Mouse (Mus musculus) heart, embryonic 14.5 days (tissue): ENCODE measurements around the gene Rhbdd1. TPM values are rescaled to one million over a fixed set of nuclear protein-coding genes. Genes with fewer than 3 reads are reported as not detected.
A peak's percentile ranks its signal among the peaks of the same experiment; 100 is the strongest.

ENCODE experiments used
- ATAC-seq: fragments of 200-750 bp; cut with Nextera tagmentation; 2 replicates; pipeline ENCODE4 v1.8.0; 2017; ENCODE audit warnings: low read depth, moderate TSS enrichment; ENCODE audit not compliant: insufficient number of reproducible peaks, insufficient read depth, low FRiP score
- H3K27ac ChIP-seq, 2 experiments: fragments of 200-500 bp in 1 of 2; fragments of 300-500 bp in 1 of 2; sonication (generic) in 1 of 2; replicated peaks in 1 of 2; 2 replicates each; pipeline ENCODE4 v1.5.1; 2012 to 2014; ENCODE audit warnings: low read depth in 2 of 2, low read length in 2 of 2, control low read depth in 1 of 2, mild to moderate bottlenecking in 1 of 2, mixed read lengths in 1 of 2; ENCODE audit not compliant: control insufficient read depth in 1 of 2, insufficient read depth in 1 of 2
- H3K27me3 ChIP-seq: fragments of 300-500 bp; sonication (generic); 2 replicates; pipeline ENCODE4 v1.6.1; 2014; ENCODE audit warnings: mild to moderate bottlenecking, low read length, control low read depth; ENCODE audit not compliant: control insufficient read depth, insufficient read depth
- H3K36me3 ChIP-seq: fragments of 300-500 bp; sonication (generic); 2 replicates; pipeline ENCODE4 v1.6.1; 2014; ENCODE audit warnings: mild to moderate bottlenecking, control low read depth, low read length, mixed read lengths; ENCODE audit not compliant: control insufficient read depth, insufficient read depth
- H3K4me1 ChIP-seq, 2 experiments: fragments of 200-500 bp in 1 of 2; fragments of 300-500 bp in 1 of 2; sonication (generic) in 1 of 2; 2 replicates each; pipeline ENCODE4 v1.6.1; 2012 to 2014; ENCODE audit warnings: low read length in 2 of 2, control low read depth in 1 of 2, mixed read lengths in 1 of 2; ENCODE audit not compliant: control insufficient read depth in 2 of 2, insufficient read depth in 2 of 2
- H3K4me2 ChIP-seq: fragments of 300-500 bp; sonication (generic); 2 replicates; pipeline ENCODE4 v1.6.1; 2014; ENCODE audit warnings: mild to moderate bottlenecking, low read length
- H3K4me3 ChIP-seq, 2 experiments: fragments of 200-500 bp in 1 of 2; fragments of 300-500 bp in 1 of 2; sonication (generic) in 1 of 2; 2 replicates each; pipeline ENCODE4 v1.5.1; 2012 to 2014; ENCODE audit warnings: low read length in 2 of 2, mild to moderate bottlenecking in 2 of 2, control low read depth in 1 of 2, low read depth in 1 of 2, moderate library complexity in 1 of 2; ENCODE audit not compliant: control insufficient read depth in 1 of 2, insufficient read depth in 1 of 2
- H3K9ac ChIP-seq: fragments of 300-500 bp; sonication (generic); 2 replicates; pipeline ENCODE4 v1.6.1; 2014; ENCODE audit warnings: mild to moderate bottlenecking, low read length
- H3K9me3 ChIP-seq: fragments of 300-500 bp; sonication (generic); 2 replicates; pipeline ENCODE4 v1.6.1; 2016; ENCODE audit warnings: low read length, control low read depth; ENCODE audit not compliant: control insufficient read depth
- whole genome bisulfite sequencing: fragments of 180-500 bp; shearing (Covaris S2); extraction: QIAGEN DNeasy Blood & Tissue Kit; methylation state at CpG from one replicate; pipeline ENCODE4 v1.1.7; 2014; 5-methylcytosine and 5-hydroxymethylcytosine counted together
- polyA plus RNA-seq: library from polyadenylated mRNA; unstranded; fragments of >200 nt; fragmentation: Nextera tagmentation; extraction: Ambion mirVana; gene quantifications from 2 replicates; pipeline ENCODE4 v1.2.1, GENCODE M21; 2014

The Rhbdd1 gene
- polyA plus RNA-seq, 1 experiment from 2014 or later: 7.0 TPM

- Histone ChIP-seq H3K4me3 (peak overlapping the region; percentile 56 to 78), H3K9me3 (no peaks in the 10 kb centered on the region), H3K36me3 (peaks cover 18% of the 10 kb centered on the region), H3K4me2 (peak overlapping the region; percentile 73), H3K9ac (peak overlapping the region; percentile 96), H3K4me1 (peaks cover 16 to 31% of the 10 kb centered on the region in 2 experiments; a peak in 3 of 4 replicates), H3K27ac (peak overlapping the region; percentile 68 to 98), H3K27me3 (peaks cover 18% of the 10 kb centered on the region; the same call in 1 of the 2 replicates)
- ATAC-seq: peak; percentile 19
- 2% methylated on average over 20 of the region's 23 CpGs for WGBS
Measured at GRCm38 (mm10) chr1:82291930-82292712, 24.1 kb upstream of the Rhbdd1 start.

GRCm38 (mm10) chr1:82292771-82293170 is 23.5 kb upstream of the Rhbdd1 start:
- peak overlapping the region; percentile 96 for H3K9ac ChIP-seq
- H3K27ac ChIP-seq: peak overlapping the region; percentile 68 to 98
- under 1% methylated on average over 13 of the region's 13 CpGs for WGBS
- H3K4me1 ChIP-seq: peaks cover 12 to 27% of the 10 kb centered on the region in 2 experiments; a peak in 3 of 4 replicates
- peak overlapping the region; percentile 73 for H3K4me2 ChIP-seq
- H3K27me3 ChIP-seq: peaks cover 18% of the 10 kb centered on the region; the same call in 1 of the 2 replicates
- H3K4me3 ChIP-seq: peak overlapping the region; percentile 56 to 78
- H3K36me3 ChIP-seq: peaks cover 12% of the 10 kb centered on the region
- peak; percentile 20; the same call in 1 of the 2 replicates for ATAC-seq
- H3K9me3 ChIP-seq: no peaks in the 10 kb centered on the region

GRCm38 (mm10) chr1:82294102-82294501 is 22.1 kb upstream of the Rhbdd1 start:
- H3K9me3 ChIP-seq: no peaks in the 10 kb centered on the region
- no peak overlapping the region for H3K4me2 ChIP-seq
- no peak overlapping the region for H3K9ac ChIP-seq
- H3K27ac ChIP-seq: no peak overlapping the region
- 14% methylated on average over 6 of the region's 6 CpGs for WGBS
- peaks cover 2 to 14% of the 10 kb centered on the region in 2 experiments; a peak in 3 of 4 replicates for H3K4me1 ChIP-seq
- no peaks in the 10 kb centered on the region; the same call in 1 of the 2 replicates for H3K36me3 ChIP-seq
- ATAC-seq: no peak
- no peak overlapping the region for H3K4me3 ChIP-seq
- peaks cover 11% of the 10 kb centered on the region; the same call in 1 of the 2 replicates for H3K27me3 ChIP-seq

- Histone ChIP-seq H3K36me3 (no peaks in the 10 kb centered on the region), H3K27ac (no peak overlapping the region), H3K4me2 (no peak overlapping the region), H3K4me1 (no peaks in the 10 kb centered on the region), H3K4me3 (no peak overlapping the region), H3K27me3 (peaks cover 9% of the 10 kb centered on the region; the same call in 1 of the 2 replicates), H3K9me3 (no peaks in the 10 kb centered on the region), H3K9ac (no peak overlapping the region)
- no peak for ATAC-seq
- WGBS: 7% methylated on average over 1 of the region's 1 CpGs
Measured at GRCm38 (mm10) chr1:82298586-82298985, 17.7 kb upstream of the Rhbdd1 start.

- Histone ChIP-seq H3K27ac (no peak overlapping the region), H3K36me3 (no peaks in the 10 kb centered on the region), H3K4me3 (no peak overlapping the region), H3K4me2 (no peak overlapping the region), H3K27me3 (peaks cover 6% of the 10 kb centered on the region; the same call in 1 of the 2 replicates), H3K9me3 (no peaks in the 10 kb centered on the region), H3K9ac (no peak overlapping the region), H3K4me1 (no peaks in the 10 kb centered on the region)
- 63% methylated on average over 3 of the region's 3 CpGs for WGBS
- no peak for ATAC-seq
Measured at GRCm38 (mm10) chr1:82304483-82304882, 11.8 kb upstream of the Rhbdd1 start.

GRCm38 (mm10) chr1:82316746-82317126 is 484 bp downstream of the Rhbdd1 start:
- peak; percentile 45; the same call in 1 of the 2 replicates for ATAC-seq

GRCm38 (mm10) chr1:82320456-82320855 is 4.2 kb downstream of the Rhbdd1 start:
- H3K4me1 ChIP-seq: peaks cover 3 to 9% of the 10 kb centered on the region in 2 experiments; a peak in 3 of 4 replicates
- H3K4me3 ChIP-seq: no peak overlapping the region
- H3K27ac ChIP-seq: no peak overlapping the region
- no peaks in the 10 kb centered on the region for H3K36me3 ChIP-seq
- whole genome bisulfite sequencing: 81% methylated on average over 6 of the region's 6 CpGs
- no peak for ATAC-seq
- no peak overlapping the region for H3K4me2 ChIP-seq
- H3K9me3 ChIP-seq: no peaks in the 10 kb centered on the region
- no peak overlapping the region for H3K9ac ChIP-seq
- no peaks in the 10 kb centered on the region for H3K27me3 ChIP-seq

More at GRCm38 (mm10) chr1:82316746-82317126, 484 bp downstream of the Rhbdd1 start:
- Histone ChIP-seq H3K4me2 (peak overlapping the region; percentile 84), H3K27ac (peak overlapping the region; percentile 93 to 95), H3K9me3 (no peaks in the 10 kb centered on the region), H3K4me3 (peak overlapping the region; percentile 89 to 94), H3K4me1 (peaks cover 3 to 5% of the 10 kb centered on the region in 2 experiments; a peak in 3 of 4 replicates), H3K27me3 (peaks cover 11% of the 10 kb centered on the region), H3K36me3 (no peaks in the 10 kb centered on the region), H3K9ac (peak overlapping the region; percentile 98)
- under 1% methylated on average over 23 of the region's 26 CpGs for WGBS
